Mouse (Mus musculus): Measurements from ENCODE around the gene Tfb2m.
"Not testable (repeated sequence)": the region's sequence is repeated elsewhere in the genome, so short reads cannot be mapped to it uniquely, and the experiment has no call there.

Gene Tfb2m

GRCm38 (mm10) chr1:179545768-179546550 lies at the start of gene Tfb2m, which contains the start of gene Cnst:
Tfb2m (minus strand) TSS chr1:179546267.
Cnst (plus strand) TSS chr1:179546370.
- CTCF ChIA-PET, result not testable (repeated sequence)

- CTCF ChIA-PET, result interaction anchor here (0.7 kb wide), 1 partner anchor 89 kb away, joined by 4 read pairs; no protein-coding TSS in a partner anchor
Measured at GRCm38 (mm10) chr1:179592972-179593371, 46.9 kb upstream of the Tfb2m start.

- CTCF ChIA-PET, result interaction anchor here (0.5 kb wide), 1 partner anchor 19 kb away, joined by 4 read pairs; no protein-coding TSS in a partner anchor
Measured at GRCm38 (mm10) chr1:179592143-179592542, 46.1 kb upstream of the Tfb2m start.

GRCm38 (mm10) chr1:179591639-179592038 lies 45.6 kb upstream of the Tfb2m start:
- CTCF ChIA-PET, result interaction anchor here (0.5 kb wide), 1 partner anchor 19 kb away, joined by 4 read pairs; no protein-coding TSS in a partner anchor

- CTCF ChIA-PET, result interaction anchor here (0.7 kb wide), 1 partner anchor 12 kb away, joined by 3 read pairs; no protein-coding TSS in a partner anchor
Measured at GRCm38 (mm10) chr1:179588230-179588629, 42.2 kb upstream of the Tfb2m start.

- CTCF ChIA-PET, result no interaction called here
Measured at GRCm38 (mm10) chr1:179586430-179587095, 40.5 kb upstream of the Tfb2m start.

GRCm38 (mm10) chr1:179585646-179586045 lies 39.6 kb upstream of the Tfb2m start:
- CTCF ChIA-PET, result no interaction called here

GRCm38 (mm10) chr1:179584220-179584619 lies 38.2 kb upstream of the Tfb2m start:
- CTCF ChIA-PET, result no interaction called here

- CTCF ChIA-PET, result no interaction called here
Measured at GRCm38 (mm10) chr1:179583090-179583489, 37.0 kb upstream of the Tfb2m start.

- CTCF ChIA-PET, result no interaction called here
Measured at GRCm38 (mm10) chr1:179582021-179582433, 36.0 kb upstream of the Tfb2m start.

GRCm38 (mm10) chr1:179581422-179581821 lies 35.4 kb upstream of the Tfb2m start:
- CTCF ChIA-PET, result no interaction called here

- CTCF ChIA-PET, result no interaction called here
Measured at GRCm38 (mm10) chr1:179580200-179580599, 34.1 kb upstream of the Tfb2m start.

- CTCF ChIA-PET, result no interaction called here
Measured at GRCm38 (mm10) chr1:179578625-179579024, 32.6 kb upstream of the Tfb2m start.

GRCm38 (mm10) chr1:179573650-179574206 lies 27.7 kb upstream of the Tfb2m start:
- CTCF ChIA-PET, result no interaction called here

- CTCF ChIA-PET, result no interaction called here
Measured at GRCm38 (mm10) chr1:179571686-179572085, 25.6 kb upstream of the Tfb2m start.

GRCm38 (mm10) chr1:179570482-179570881 lies 24.4 kb upstream of the Tfb2m start:
- CTCF ChIA-PET, result no interaction called here

- CTCF ChIA-PET, result no interaction called here
Measured at GRCm38 (mm10) chr1:179568690-179569398, 22.8 kb upstream of the Tfb2m start.

- CTCF ChIA-PET, result no interaction called here
Measured at GRCm38 (mm10) chr1:179567558-179567957, 21.5 kb upstream of the Tfb2m start.

GRCm38 (mm10) chr1:179563926-179564325 lies 17.9 kb upstream of the Tfb2m start:
- CTCF ChIA-PET, result no interaction called here

- CTCF ChIA-PET, result no interaction called here
Measured at GRCm38 (mm10) chr1:179563211-179563610, 17.1 kb upstream of the Tfb2m start.

GRCm38 (mm10) chr1:179560845-179561430 lies 14.9 kb upstream of the Tfb2m start:
- CTCF ChIA-PET, result no interaction called here
